Mouse (Mus musculus): ENCODE measurements around the gene Capn15. TPM values are rescaled to one million over a fixed set of nuclear protein-coding genes. Genes with fewer than 3 reads are reported as not detected.

Capn15 gene
- total and polyA plus RNA-seq, 2 experiments from 2014 or later = 6.0 to 7.4 TPM

DNA sequence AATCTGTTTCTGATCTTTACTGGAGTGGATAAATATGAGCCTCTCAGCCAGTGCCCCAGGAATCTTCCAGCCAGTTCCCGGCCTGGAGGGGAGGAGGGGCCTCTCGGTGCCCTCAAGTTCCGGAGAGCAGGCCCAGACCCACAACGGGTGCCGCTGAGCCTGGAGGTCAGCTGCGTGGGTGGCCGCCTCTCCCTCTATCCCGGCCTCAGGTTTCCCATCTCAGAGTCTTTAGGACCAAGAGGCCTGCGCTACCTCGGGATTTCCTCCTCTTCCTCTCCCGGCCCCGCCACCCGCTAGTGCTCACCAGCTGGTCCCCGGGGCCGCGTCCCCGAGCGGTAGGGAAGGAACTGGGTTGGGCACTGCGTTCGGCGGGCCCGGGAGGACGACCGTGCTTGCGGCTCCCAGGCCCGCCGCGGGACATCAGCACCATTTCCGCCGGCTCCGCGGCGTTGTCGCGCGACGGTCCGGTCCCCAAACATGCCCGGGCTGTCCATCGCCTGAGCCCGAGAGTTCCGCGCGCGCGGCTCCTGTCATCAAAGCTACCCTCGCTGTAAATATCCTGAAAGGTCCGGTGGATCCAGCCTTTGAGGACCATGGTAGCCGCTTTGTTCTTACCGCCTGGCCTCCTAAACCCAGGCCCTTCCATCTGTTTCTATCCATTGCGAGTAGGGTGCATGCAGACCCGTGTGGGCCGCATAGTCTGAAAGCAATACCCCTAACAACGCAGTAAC is 43.9 kb downstream of the Capn15 start:
- peak overlapping the region; percentile 98 for H3K9ac ChIP-seq (replicated peaks; ENCODE audit: low read depth, low read length)
- H3K27ac ChIP-seq (ENCODE audit: low read depth) = peak overlapping the region; percentile 96
- DNase-seq (ENCODE audit: low spot score) = peak; percentile 43
- TF ChIP-seq CTCF (IDR thresholded peaks at IDR 0.05; ENCODE audit: low read depth) = no peak
- TF ChIP-seq EP300 (IDR thresholded peaks at IDR 0.05; ENCODE audit: low read depth) = no peak
- ATAC-seq (ENCODE audit: insufficient read depth, low read depth) = peak; percentile 77
- H3K36me3 ChIP-seq (replicated peaks; ENCODE audit: control insufficient read depth, insufficient read depth, low read length) = peaks cover 15% of the 10 kb centered on the region
- peak overlapping the region; percentile 91 for H3K4me2 ChIP-seq (ENCODE audit: low read depth, low read length)
- no peaks in the 10 kb centered on the region for H3K9me3 ChIP-seq (replicated peaks; ENCODE audit: control insufficient read depth, low read length)
- peaks cover 8% of the 10 kb centered on the region; the same call in 1 of the 2 replicates for H3K4me1 ChIP-seq (ENCODE audit: control insufficient read depth, insufficient read depth)
- H3K4me3 ChIP-seq (ENCODE audit: low read depth, low read length) = peak overlapping the region; percentile 99
- H3K27me3 ChIP-seq (ENCODE audit: control insufficient read depth, insufficient read depth, low read length) = no peaks in the 10 kb centered on the region
- WGBS = 4% methylated on average over 53 of the region's 54 CpGs

- DNase-seq (ENCODE audit: low spot score) = no peak
- Histone ChIP-seq H3K27me3 (ENCODE audit: control insufficient read depth, insufficient read depth, low read length) (no peaks in the 10 kb centered on the region), H3K9ac (replicated peaks; ENCODE audit: low read depth, low read length) (no peak overlapping the region), H3K4me1 (ENCODE audit: control insufficient read depth, insufficient read depth) (no peaks in the 10 kb centered on the region), H3K9me3 (replicated peaks; ENCODE audit: control insufficient read depth, low read length) (no peaks in the 10 kb centered on the region), H3K4me3 (ENCODE audit: low read depth, low read length) (no peak overlapping the region), H3K27ac (ENCODE audit: low read depth) (no peak overlapping the region), H3K4me2 (ENCODE audit: low read depth, low read length) (no peak overlapping the region), H3K36me3 (replicated peaks; ENCODE audit: control insufficient read depth, insufficient read depth, low read length) (peaks cover 83% of the 10 kb centered on the region)
- TF ChIP-seq CTCF (IDR thresholded peaks at IDR 0.05; ENCODE audit: low read depth) (no peak), EP300 (IDR thresholded peaks at IDR 0.05; ENCODE audit: low read depth) (no peak)
- WGBS = 69% methylated on average over 1 of the region's 1 CpGs
- no peak for ATAC-seq (ENCODE audit: insufficient read depth, low read depth)
Observed at GRCm38 (mm10) chr17:25934526-25934925, 51.1 kb downstream of the Capn15 start.

GRCm38 (mm10) chr17:25925348-25925747 is 60.2 kb downstream of the Capn15 start:
- H3K27ac ChIP-seq (ENCODE audit: low read depth) = no peak overlapping the region
- DNase-seq (ENCODE audit: low spot score) (no peak), ATAC-seq (ENCODE audit: insufficient read depth, low read depth) (no peak)
- no peak overlapping the region for H3K9ac ChIP-seq (replicated peaks; ENCODE audit: low read depth, low read length)
- H3K36me3 ChIP-seq (replicated peaks; ENCODE audit: control insufficient read depth, insufficient read depth, low read length) = peaks cover 42% of the 10 kb centered on the region
- H3K4me2 ChIP-seq (ENCODE audit: low read depth, low read length) = no peak overlapping the region
- no peaks in the 10 kb centered on the region for H3K27me3 ChIP-seq (ENCODE audit: control insufficient read depth, insufficient read depth, low read length)
- 61% methylated on average over 2 of the region's 2 CpGs for WGBS
- no peaks in the 10 kb centered on the region for H3K9me3 ChIP-seq (replicated peaks; ENCODE audit: control insufficient read depth, low read length)
- H3K4me3 ChIP-seq (ENCODE audit: low read depth, low read length) = no peak overlapping the region
- no peak for TF ChIP-seq EP300 (IDR thresholded peaks at IDR 0.05; ENCODE audit: low read depth)
- TF ChIP-seq CTCF (IDR thresholded peaks at IDR 0.05; ENCODE audit: low read depth) = no peak
- no peaks in the 10 kb centered on the region for H3K4me1 ChIP-seq (ENCODE audit: control insufficient read depth, insufficient read depth)

DNA sequence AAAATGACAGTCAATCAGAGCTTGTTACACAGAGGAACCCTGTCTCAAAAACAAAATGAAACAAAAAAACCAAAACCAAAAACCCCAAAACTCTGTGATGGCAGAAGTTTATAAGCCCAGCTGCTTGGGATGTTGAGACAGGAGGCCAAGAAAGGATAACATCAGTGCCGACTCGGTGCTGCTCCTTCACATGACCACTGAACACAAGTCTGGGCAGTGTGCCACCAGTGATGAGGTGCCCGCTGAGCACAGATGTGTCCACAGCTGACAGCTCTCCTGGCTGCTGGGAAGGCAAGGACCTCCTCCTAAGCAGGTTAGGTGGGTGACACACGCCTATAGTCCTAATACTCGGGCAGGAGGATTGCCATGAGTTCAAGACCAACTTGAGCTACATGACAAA is 63.5 kb downstream of the Capn15 start:
- H3K4me3 ChIP-seq (ENCODE audit: low read depth, low read length) = no peak overlapping the region
- H3K4me1 ChIP-seq (ENCODE audit: control insufficient read depth, insufficient read depth) = peaks cover 11% of the 10 kb centered on the region
- ATAC-seq (ENCODE audit: insufficient read depth, low read depth) (no peak), DNase-seq (ENCODE audit: low spot score) (no peak)
- TF ChIP-seq EP300 (IDR thresholded peaks at IDR 0.05; ENCODE audit: low read depth) = no peak
- no peak for TF ChIP-seq CTCF (IDR thresholded peaks at IDR 0.05; ENCODE audit: low read depth)
- H3K9me3 ChIP-seq (replicated peaks; ENCODE audit: control insufficient read depth, low read length) = no peaks in the 10 kb centered on the region
- H3K36me3 ChIP-seq (replicated peaks; ENCODE audit: control insufficient read depth, insufficient read depth, low read length) = peaks cover 16% of the 10 kb centered on the region
- H3K4me2 ChIP-seq (ENCODE audit: low read depth, low read length) = no peak overlapping the region
- H3K9ac ChIP-seq (replicated peaks; ENCODE audit: low read depth, low read length) = no peak overlapping the region
- H3K27ac ChIP-seq (ENCODE audit: low read depth) = no peak overlapping the region
- H3K27me3 ChIP-seq (ENCODE audit: control insufficient read depth, insufficient read depth, low read length) = no peaks in the 10 kb centered on the region
- WGBS = 45% methylated on average over 5 of the region's 5 CpGs

DNA sequence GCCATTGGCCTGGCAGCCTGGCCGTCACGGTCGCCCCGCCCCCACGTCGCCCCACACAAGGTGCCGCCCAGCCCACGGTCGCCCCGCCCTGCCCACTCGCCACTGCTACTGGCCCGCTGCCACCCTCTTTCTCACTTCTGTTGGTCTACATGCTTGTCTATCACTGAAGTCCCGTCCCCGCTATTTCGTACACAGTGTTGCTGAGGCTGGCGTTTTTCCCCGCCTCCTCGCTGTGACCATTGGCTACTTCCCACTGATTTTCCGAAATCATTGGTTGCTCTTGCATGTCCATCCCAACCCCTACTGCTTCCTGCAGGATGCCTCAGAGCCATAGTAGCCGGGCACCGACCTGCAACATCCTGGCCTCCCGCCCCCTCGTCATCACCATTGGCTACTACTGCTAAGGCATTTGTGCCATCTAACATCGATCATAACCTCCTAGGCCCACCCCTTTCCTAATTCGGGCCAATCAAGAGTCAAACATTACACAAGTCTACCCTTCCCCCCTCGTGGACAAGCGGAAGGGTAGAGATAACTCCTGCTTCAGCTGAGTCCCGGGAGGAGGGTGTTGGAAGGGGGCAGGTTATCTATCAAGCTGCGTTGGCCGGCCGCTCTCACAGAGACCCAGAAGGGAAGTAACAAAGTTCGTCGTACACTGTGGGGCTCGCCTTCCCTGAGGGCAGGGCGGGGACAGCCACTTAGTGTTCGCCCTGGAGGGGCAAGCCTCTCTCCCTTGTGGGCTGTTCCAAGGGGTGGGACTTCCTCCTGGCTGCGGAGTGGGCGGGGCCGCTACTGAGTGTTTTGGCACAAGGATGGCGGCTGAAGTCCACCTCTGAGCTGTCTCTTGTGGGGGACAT is 65.6 kb downstream of the Capn15 start:
- TF ChIP-seq CTCF (IDR thresholded peaks at IDR 0.05; ENCODE audit: low read depth) = no peak; the same call in 1 of the 2 replicates
- TF ChIP-seq EP300 (IDR thresholded peaks at IDR 0.05; ENCODE audit: low read depth) = peak; percentile 29
- peaks cover 11% of the 10 kb centered on the region for H3K4me1 ChIP-seq (ENCODE audit: control insufficient read depth, insufficient read depth)
- DNase-seq (ENCODE audit: low spot score) (peak; percentile 100), ATAC-seq (ENCODE audit: insufficient read depth, low read depth) (peak; percentile 96)
- H3K4me2 ChIP-seq (ENCODE audit: low read depth, low read length) = peak overlapping the region; percentile 85
- H3K9me3 ChIP-seq (replicated peaks; ENCODE audit: control insufficient read depth, low read length) = no peaks in the 10 kb centered on the region
- no peaks in the 10 kb centered on the region for H3K36me3 ChIP-seq (replicated peaks; ENCODE audit: control insufficient read depth, insufficient read depth, low read length)
- H3K9ac ChIP-seq (replicated peaks; ENCODE audit: low read depth, low read length) = peak overlapping the region; percentile 93
- peak overlapping the region; percentile 93 for H3K27ac ChIP-seq (ENCODE audit: low read depth)
- H3K27me3 ChIP-seq (ENCODE audit: control insufficient read depth, insufficient read depth, low read length) = no peaks in the 10 kb centered on the region
- peak overlapping the region; percentile 98 for H3K4me3 ChIP-seq (ENCODE audit: low read depth, low read length)
- under 1% methylated on average over 32 of the region's 40 CpGs for WGBS
